8 mouse cellular contexts compared by ENCODE assay signal in the genomic region with DNA sequence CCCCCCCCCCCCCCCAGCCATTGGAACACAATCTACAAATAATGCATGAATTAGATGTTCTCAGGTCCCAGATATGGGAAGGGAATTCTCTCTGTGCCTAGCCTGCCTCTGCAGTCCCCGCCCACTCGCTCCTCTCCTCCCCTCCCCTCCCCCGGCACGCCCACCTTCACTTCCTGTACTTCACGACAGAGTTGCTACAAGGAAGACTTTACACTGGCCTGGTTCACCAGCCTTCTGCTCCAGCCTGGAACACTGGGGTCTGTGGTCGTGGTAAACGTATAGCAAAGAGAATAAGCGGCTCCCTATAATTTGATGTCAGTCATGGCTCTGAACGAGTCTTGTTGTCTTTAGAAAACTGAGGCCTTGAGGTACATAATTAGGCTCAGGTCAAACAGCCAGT. TPM values are rescaled to one million over a fixed set of nuclear protein-coding genes. Genes with fewer than 3 reads are reported as not detected.
A peak's percentile ranks its signal among the peaks of the same experiment; 100 is the strongest.
DNase-seq lines count a peak whose midpoint lies in the region; ATAC-seq and TF ChIP-seq lines count a peak whose summit lies in the region.
"Had no signal": no experiment of that assay in that cellular context is flagged by ENCODE, and none has a peak within 500 bp of the region (broad histone marks: within the 10 kb centered on the region; RNA-seq: fewer than 3 reads in every experiment).

No protein-coding gene starts in this region.

- peak overlapping the region; percentile 90 for H3K4me2 ChIP-seq in CH12.LX (ENCODE audit: insufficient read depth, low read depth, poor library complexity, severe bottlenecking)
- H3K4me2 ChIP-seq in heart, embryonic 12.5 days, result 0 out of 2 replicates have a peak overlapping the region, but pooled peaks have one; percentile 3
- H3K4me2 ChIP-seq in liver, postnatal 0 days (ENCODE audit: low read depth, low read length), result peak overlapping the region; percentile 48
- H3K4me2 ChIP-seq in stomach, embryonic 16.5 days (ENCODE audit: low read depth, low read length), result peak overlapping the region; percentile 30; the same call in 1 of the 2 replicates
- H3K4me2 ChIP-seq: neural tube, embryonic 12.5 days had no signal

- dilution Hi-C loops in CH12.LX (cut with MboI; ENCODE audit: extremely low pct_ligation_motif_present, extremely low pct_unique_long_range_greater_than_20kb, low sequenced_read_pairs), result no loop called here

- TF ChIP-seq CTCF in CH12.LX (conservative IDR thresholded peaks at IDR 0.05 in 1 of 2, IDR thresholded peaks at IDR 0.05 in 1 of 2; ENCODE audit: low read depth in 2 of 2, low read length in 2 of 2), result no peak
- no peak for TF ChIP-seq CTCF in liver, postnatal 0 days (IDR thresholded peaks at IDR 0.05; ENCODE audit: low read depth)

- H3K36me3 ChIP-seq in CH12.LX (replicated peaks in 1 of 2; ENCODE audit: control insufficient read depth in 1 of 2, insufficient read depth in 1 of 2, low read length in 1 of 2), result no peaks in the 10 kb centered on the region
- H3K36me3 ChIP-seq in heart, embryonic 12.5 days, result no peaks in the 10 kb centered on the region
- H3K36me3 ChIP-seq in liver, postnatal 0 days (replicated peaks; ENCODE audit: insufficient read depth, low read length), result no peaks in the 10 kb centered on the region
- H3K36me3 ChIP-seq in stomach, embryonic 16.5 days (ENCODE audit: control insufficient read depth, insufficient read depth, low read length), result no peaks in the 10 kb centered on the region
- H3K36me3 ChIP-seq: neural tube, embryonic 12.5 days had no signal

- H3K4me3 ChIP-seq in CH12.LX (replicated peaks in 1 of 3; ENCODE audit: low read depth in 2 of 3, low read length in 2 of 3, poor library complexity in 1 of 3), result peak overlapping the region; percentile 57 to 62 (median 59)
- no peak overlapping the region for H3K4me3 ChIP-seq in heart, embryonic 12.5 days
- no peak overlapping the region for H3K4me3 ChIP-seq in liver, postnatal 0 days (ENCODE audit: low read depth, low read length)
- no peak overlapping the region for H3K4me3 ChIP-seq in stomach, embryonic 16.5 days (replicated peaks; ENCODE audit: low read length)
- H3K4me3 ChIP-seq: neural tube, embryonic 12.5 days had no signal

- H3K27me3 ChIP-seq in CH12.LX (replicated peaks), result no peaks in the 10 kb centered on the region
- no peaks in the 10 kb centered on the region; the same call in 1 of the 2 replicates for H3K27me3 ChIP-seq in heart, embryonic 12.5 days (replicated peaks)
- H3K27me3 ChIP-seq in liver, postnatal 0 days (ENCODE audit: insufficient read depth, low read length), result no peaks in the 10 kb centered on the region
- H3K27me3 ChIP-seq in stomach, embryonic 16.5 days (ENCODE audit: control insufficient read depth, insufficient read depth, low read length), result no peaks in the 10 kb centered on the region

- TF ChIP-seq POLR2A in CH12.LX (IDR thresholded peaks at IDR 0.05; ENCODE audit: low read depth, low read length), result peak; percentile 80

- H3K79me2 ChIP-seq in CH12.LX (replicated peaks; ENCODE audit: control insufficient read depth, extremely low read depth, insufficient read depth, poor library complexity, severe bottlenecking), result no peaks in the 10 kb centered on the region

- no peak for TF ChIP-seq RAD21 in CH12.LX (IDR thresholded peaks at IDR 0.05; ENCODE audit: low read depth, low read length)

- H3K27ac ChIP-seq in CH12.LX (ENCODE audit: insufficient read depth, low read depth), result peak overlapping the region; percentile 84
- H3K27ac ChIP-seq in heart, embryonic 12.5 days (ENCODE audit: poor library complexity, severe bottlenecking), result no peak overlapping the region
- H3K27ac ChIP-seq in liver, postnatal 0 days (ENCODE audit: low read depth), result no peak overlapping the region
- H3K27ac ChIP-seq in stomach, embryonic 16.5 days (ENCODE audit: low read length), result no peak overlapping the region
- H3K27ac ChIP-seq: neural tube, embryonic 12.5 days had no signal

- no peak; the same call in 1 of the 2 replicates for ATAC-seq in heart, embryonic 12.5 days (ENCODE audit: insufficient number of reproducible peaks, low FRiP score)
- ATAC-seq in liver, postnatal 0 days, result no peak
- ATAC-seq in stomach, embryonic 16.5 days (ENCODE audit: insufficient read depth, low FRiP score), result no peak

- H3K4me1 ChIP-seq in CH12.LX (ENCODE audit: control insufficient read depth in 1 of 2, insufficient read depth in 2 of 2), result peaks cover 20 to 63% of the 10 kb centered on the region in 2 experiments
- peaks cover 14% of the 10 kb centered on the region for H3K4me1 ChIP-seq in heart, embryonic 12.5 days (replicated peaks)
- H3K4me1 ChIP-seq in liver, postnatal 0 days (ENCODE audit: insufficient read depth), result peaks cover 12% of the 10 kb centered on the region
- peaks cover 18% of the 10 kb centered on the region for H3K4me1 ChIP-seq in stomach, embryonic 16.5 days (ENCODE audit: control insufficient read depth, insufficient read depth, low read length)

- TF ChIP-seq EP300 in CH12.LX (IDR thresholded peaks at IDR 0.05; ENCODE audit: low read length), result no peak
- no peak for TF ChIP-seq EP300 in liver, postnatal 0 days (IDR thresholded peaks at IDR 0.05; ENCODE audit: low read depth)

- WGBS in heart, embryonic 12.5 days, result 34% methylated on average over 9 of the region's 9 CpGs
- 30% methylated on average over 9 of the region's 9 CpGs for whole genome bisulfite sequencing in liver, postnatal 0 days (ENCODE audit: insufficient replicate concordance)
- 38% methylated on average over 9 of the region's 9 CpGs for WGBS in stomach, embryonic 16.5 days

- in situ Hi-C loops in CH12.LX (cut with MboI; ENCODE audit: low pct_ligation_motif_present, low pct_unique_long_range_greater_than_20kb, low sequenced_read_pairs), result loop anchor here (10.0 kb wide), 3 partner anchors 50 to 170 kb away; partner anchors contain the start of genes AI182371, Cntrl, Phf19 and Rabepk

- H3K9me3 ChIP-seq in CH12.LX (replicated peaks; ENCODE audit: low read length), result no peaks in the 10 kb centered on the region
- no peaks in the 10 kb centered on the region for H3K9me3 ChIP-seq in heart, embryonic 12.5 days (replicated peaks)
- H3K9me3 ChIP-seq in liver, postnatal 0 days (ENCODE audit: low read length), result no peaks in the 10 kb centered on the region
- no peaks in the 10 kb centered on the region for H3K9me3 ChIP-seq in stomach, embryonic 16.5 days (replicated peaks; ENCODE audit: control insufficient read depth, low read length)
- H3K9me3 ChIP-seq: neural tube, embryonic 12.5 days had no signal

- peak overlapping the region; percentile 65 for H3K9ac ChIP-seq in CH12.LX (ENCODE audit: insufficient read depth, low read depth)
- no peak overlapping the region for H3K9ac ChIP-seq in heart, embryonic 12.5 days
- H3K9ac ChIP-seq in liver, postnatal 0 days (replicated peaks), result no peak overlapping the region
- H3K9ac ChIP-seq in stomach, embryonic 16.5 days (ENCODE audit: low read length), result peak overlapping the region; percentile 18; the same call in 1 of the 2 replicates
- H3K9ac ChIP-seq: neural tube, embryonic 12.5 days had no signal

- peak; percentile 53 for DNase-seq in 416B (ENCODE audit: low read depth)
- DNase-seq in CH12.LX (ENCODE audit: extremely low read depth), result peak; percentile 74
- peak; percentile 77 for DNase-seq in liver, postnatal 0 days
- DNase-seq in cerebellum, postnatal 14 days, result no peak
- DNase-seq in cerebellum, adult 9-11 months, result no peak

TF ChIP-seq in CH12.LX, 34 proteins besides CTCF, POLR2A, EP300 and RAD21:
- TF ChIP-seq MAZ (IDR thresholded peaks at IDR 0.05; ENCODE audit: low read depth, low read length), result peak; percentile 91
- peak; percentile 83 for TF ChIP-seq NELFE (IDR thresholded peaks at IDR 0.05; ENCODE audit: low read depth, low read length)
- no peak for TF ChIP-seq BHLHE40 (IDR thresholded peaks at IDR 0.05; ENCODE audit: low read depth, low read length)
- no peak for TF ChIP-seq HCFC1 (IDR thresholded peaks at IDR 0.05; ENCODE audit: low read depth, low read length)
- TF ChIP-seq TBP (conservative IDR thresholded peaks at IDR 0.05; ENCODE audit: low read depth, low read length), result peak; percentile 69; the same call in 1 of the 2 replicates
- no peak for TF ChIP-seq ZC3H11A (IDR thresholded peaks at IDR 0.05; ENCODE audit: low read depth, low read length)
- TF ChIP-seq ELF1 (IDR thresholded peaks at IDR 0.05; ENCODE audit: low read depth, low read length), result peak; percentile 82
- TF ChIP-seq SIN3A (IDR thresholded peaks at IDR 0.05; ENCODE audit: low read length), result 0 out of 2 replicates have a peak, but pooled peaks have one; percentile 21

RNA-seq across cellular contexts. Expression of gene Traf1, which starts 3.7 kb away (rescaled TPM):
- total RNA-seq in CH12.LX (2012; rRNA removed), result 99.2 and 151 TPM in 2 replicates
- 58.8 and 66.9 TPM in 2 replicates for total RNA-seq in CH12.LX (2014; rRNA removed)
- 46.4 and 47.9 TPM in 2 replicates for polyA plus RNA-seq in CH12.LX (2012; ENCODE audit: insufficient read length, low read depth)
- polyA plus RNA-seq in heart, embryonic 12.5 days (2016; fragmentation: Nextera tagmentation; extraction: Ambion mirVana), result 1.2 and 1.3 TPM in 2 replicates
- 0.34 and 0.43 TPM in 2 replicates for polyA plus RNA-seq in liver, postnatal 0 days (2015; fragmentation: Nextera tagmentation; extraction: Ambion mirVana)
- polyA plus RNA-seq in stomach, embryonic 16.5 days (2015; fragmentation: Nextera tagmentation; extraction: Ambion mirVana), result 3.8 and 6.2 TPM in 2 replicates

RNA-seq across cellular contexts. Expression of gene Phf19, which starts 51.5 kb away (rescaled TPM):
- total RNA-seq in CH12.LX (2012; rRNA removed) (16.8 and 17.0 TPM in 2 replicates), CH12.LX (2014; rRNA removed) (20.5 and 25.0 TPM in 2 replicates)
- 25.4 and 27.9 TPM in 2 replicates for polyA plus RNA-seq in CH12.LX (2012; ENCODE audit: insufficient read length, low read depth)
- polyA plus RNA-seq in heart, embryonic 12.5 days (2016; fragmentation: Nextera tagmentation; extraction: Ambion mirVana), result 2.6 and 3.2 TPM in 2 replicates
- polyA plus RNA-seq in liver, postnatal 0 days (2015; fragmentation: Nextera tagmentation; extraction: Ambion mirVana), result 1.1 and 1.3 TPM in 2 replicates
- 6.8 and 7.6 TPM in 2 replicates for polyA plus RNA-seq in stomach, embryonic 16.5 days (2015; fragmentation: Nextera tagmentation; extraction: Ambion mirVana)

Comparison
In these comparisons a context has a peak if more than half of its experiments do, and no peak if none do; other contexts are left out.
1. DNase-seq: peak in 416B (single experiment), CH12.LX (single experiment) and liver, postnatal 0 days (single experiment); none in cerebellum, postnatal 14 days (0 of 2) and cerebellum, adult 9-11 months (single experiment).
2. H3K4me2 ChIP-seq: peak in every context shown above with its lines; median percentile 90 in CH12.LX; 48 in liver, postnatal 0 days; 30 in stomach, embryonic 16.5 days; 3 in heart, embryonic 12.5 days.
3. H3K4me3 ChIP-seq: peak in CH12.LX (3 of 3); none in heart, embryonic 12.5 days (single experiment), liver, postnatal 0 days (single experiment) and stomach, embryonic 16.5 days (single experiment).
4. H3K9ac ChIP-seq: peak in CH12.LX (single experiment) and stomach, embryonic 16.5 days (single experiment); none in heart, embryonic 12.5 days (single experiment) and liver, postnatal 0 days (single experiment).